Mouse (Mus musculus) cerebellum, postnatal 25 days (tissue): ENCODE results near the gene Klhl35.

Source experiments
- DNase-seq, 2 experiments: peaks; one replicate each; pipeline ENCODE4 v3.0.0; 2021; ENCODE audit warnings: mixed read lengths in 2 of 2

Gene Klhl35

DNA sequence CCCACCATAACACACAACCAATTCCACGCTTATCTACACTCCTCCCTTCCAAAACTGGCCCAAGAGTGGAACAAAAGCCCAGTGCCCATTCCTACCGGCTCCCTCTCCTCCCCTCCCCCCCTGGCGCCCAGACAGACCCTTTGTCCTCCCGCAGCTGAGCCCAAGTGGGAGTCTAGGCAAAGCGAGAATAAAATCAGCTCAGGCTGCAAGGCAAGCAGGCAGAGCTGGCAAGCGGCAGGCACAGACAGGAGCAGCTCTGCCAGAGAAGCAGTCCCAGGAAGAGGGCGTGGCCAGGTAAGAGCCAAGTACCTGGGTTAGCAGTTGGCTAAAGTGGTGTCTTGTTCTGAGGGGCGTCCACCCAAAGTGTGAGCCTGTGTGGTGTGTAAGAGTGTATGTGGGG, at the start of gene Klhl35:
TSS of gene Klhl35 (plus strand) at position 194 of the 400 bp plus-strand sequence.
- DNase-seq: peak; percentile 47 to 66

GRCm38 (mm10) chr7:99419311-99419710, 46.5 kb upstream of the Klhl35 start:
- DNase-seq: no peak

- no peak for DNase-seq
These were observed 44.8 kb upstream of the Klhl35 start for GRCm38 (mm10) chr7:99421006-99421405.

DNA sequence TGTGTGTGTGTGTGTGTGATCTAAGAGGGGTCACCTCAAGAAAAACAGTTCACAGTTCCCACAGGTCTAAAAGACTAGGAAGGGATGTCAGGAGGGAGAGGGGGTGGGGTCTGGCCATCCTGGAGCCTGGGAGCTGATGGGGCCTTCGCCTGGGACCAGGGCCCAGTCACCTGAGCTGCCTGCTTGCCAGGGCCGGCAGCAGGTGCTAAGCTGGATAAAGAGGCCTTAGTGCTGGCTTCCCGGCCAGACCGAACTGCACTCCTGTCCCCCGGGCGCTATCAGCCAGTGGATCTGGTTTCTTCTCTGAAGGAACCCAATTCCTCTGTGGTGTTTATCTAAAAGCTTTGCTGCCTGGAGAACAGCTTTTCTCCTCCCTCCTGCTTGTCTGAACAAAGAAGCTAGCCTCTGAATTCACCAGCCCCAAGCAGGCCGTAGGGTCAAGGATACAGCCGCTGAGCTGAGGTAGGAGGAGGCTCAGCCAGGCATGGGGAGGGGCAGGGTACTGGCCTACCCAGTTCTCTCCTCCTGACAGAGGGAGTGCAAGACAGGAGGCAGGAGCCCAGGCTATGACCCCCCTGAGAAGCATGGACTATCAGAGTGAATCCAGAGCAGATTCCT, 41.2 kb upstream of the Klhl35 start:
- peak in 1 of 2 experiments; percentile 56 for DNase-seq

DNA sequence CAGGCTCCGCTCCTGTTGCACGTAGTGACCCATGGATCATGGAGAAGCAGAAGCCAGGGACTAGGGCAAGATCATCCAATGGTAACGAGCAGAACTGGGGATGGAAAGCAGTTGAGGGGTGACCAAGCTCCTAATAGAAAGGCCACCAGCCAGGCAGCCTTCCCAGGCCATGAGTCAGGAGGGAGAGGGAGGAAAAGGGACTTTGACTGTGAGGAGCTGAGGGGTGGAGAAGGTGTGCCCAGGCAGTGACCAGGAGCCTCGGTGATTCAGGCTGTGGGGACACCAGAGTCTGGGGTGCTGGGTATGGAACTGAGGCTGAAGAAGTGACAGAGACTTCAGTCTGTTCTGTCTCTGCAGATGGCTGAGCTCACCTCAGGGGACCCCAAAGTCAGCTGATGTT, 40.1 kb upstream of the Klhl35 start:
- DNase-seq: no peak

DNA sequence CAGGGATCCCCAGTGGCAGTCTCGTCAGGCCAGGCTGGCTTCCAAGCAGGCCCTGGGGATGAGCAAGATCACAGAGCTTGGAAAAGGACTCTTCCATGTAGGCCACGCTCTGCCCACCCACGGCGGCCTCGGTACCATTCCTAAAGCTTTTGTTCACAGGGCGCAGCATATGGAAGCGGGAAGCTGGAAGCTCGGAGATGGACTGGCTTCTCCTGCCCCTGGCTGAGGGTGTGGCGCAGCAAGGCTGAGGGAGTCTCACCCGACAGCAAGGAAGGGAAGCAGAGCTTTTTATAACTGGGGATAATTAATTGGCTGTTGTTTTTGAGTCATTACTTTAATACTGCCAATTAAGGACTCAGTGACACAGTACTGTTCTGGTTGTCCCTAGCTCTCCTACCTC, 38.8 kb upstream of the Klhl35 start:
- no peak for DNase-seq

DNA sequence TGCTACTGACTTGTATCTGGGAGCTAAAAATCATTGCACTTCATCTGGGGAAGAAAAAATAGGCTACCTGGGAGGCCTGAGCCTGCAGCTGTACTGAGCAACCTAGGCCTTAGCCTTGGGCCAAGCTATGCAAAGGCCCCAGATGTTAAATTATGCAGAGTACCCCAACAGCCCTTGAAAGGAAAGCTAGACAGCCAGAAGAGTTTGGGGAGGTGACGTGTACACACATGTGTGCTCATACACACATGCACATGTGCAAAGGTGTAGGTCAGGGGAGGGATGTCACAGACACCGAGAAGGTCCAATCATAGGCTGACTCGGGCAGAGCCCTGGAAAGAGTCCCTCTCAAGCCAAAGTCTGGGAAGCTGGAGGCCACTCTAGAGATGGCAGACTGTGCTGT, 37.8 kb upstream of the Klhl35 start:
- DNase-seq: no peak

DNA sequence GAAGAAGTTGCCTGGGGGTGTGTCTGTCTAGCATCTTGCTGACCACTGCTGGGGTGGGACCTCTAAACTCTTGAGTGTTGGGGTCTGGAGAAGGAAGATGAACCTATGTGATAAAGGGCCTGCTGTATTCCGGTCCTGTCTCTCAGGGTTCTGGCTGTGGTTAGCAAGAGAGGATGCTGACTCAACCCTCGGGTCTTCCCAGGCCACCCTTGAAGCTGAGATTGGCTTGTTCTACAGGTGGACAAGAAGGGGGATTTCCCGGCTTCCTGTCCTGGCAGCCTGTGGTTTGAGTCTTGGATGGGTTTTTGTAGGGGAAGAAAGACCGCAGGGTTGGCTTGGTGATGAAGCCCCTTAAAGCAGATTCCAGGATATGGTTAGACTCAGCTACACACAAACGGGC, 37.0 kb upstream of the Klhl35 start:
- DNase-seq: no peak

GRCm38 (mm10) chr7:99429786-99430185, 36.0 kb upstream of the Klhl35 start:
- DNase-seq: peak in 1 of 2 experiments; percentile 39

- no peak for DNase-seq
These were observed 35.6 kb upstream of the Klhl35 start for GRCm38 (mm10) chr7:99430246-99430645.

GRCm38 (mm10) chr7:99432248-99432647, 33.6 kb upstream of the Klhl35 start:
- DNase-seq: no peak

DNA sequence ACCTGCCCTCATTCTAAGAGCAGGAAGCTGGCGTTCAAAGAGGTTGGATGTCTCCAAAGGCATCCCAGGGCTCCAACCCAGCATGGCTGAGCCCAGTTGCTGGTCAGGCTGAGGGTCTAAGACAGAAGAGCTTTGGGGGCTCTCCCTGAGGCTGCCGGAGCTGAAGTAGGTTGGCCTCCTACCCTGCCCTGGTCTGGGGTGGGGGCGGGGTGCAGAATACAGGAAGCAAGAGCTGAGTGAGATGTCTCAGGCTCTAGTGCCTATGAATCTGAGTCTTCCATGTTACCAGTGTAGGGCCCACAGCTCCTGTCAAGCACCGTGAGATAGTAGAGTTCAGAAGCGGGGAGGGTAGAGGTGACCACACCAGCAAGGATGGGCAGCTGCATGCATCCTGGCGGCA, 32.9 kb upstream of the Klhl35 start:
- DNase-seq: no peak

DNA sequence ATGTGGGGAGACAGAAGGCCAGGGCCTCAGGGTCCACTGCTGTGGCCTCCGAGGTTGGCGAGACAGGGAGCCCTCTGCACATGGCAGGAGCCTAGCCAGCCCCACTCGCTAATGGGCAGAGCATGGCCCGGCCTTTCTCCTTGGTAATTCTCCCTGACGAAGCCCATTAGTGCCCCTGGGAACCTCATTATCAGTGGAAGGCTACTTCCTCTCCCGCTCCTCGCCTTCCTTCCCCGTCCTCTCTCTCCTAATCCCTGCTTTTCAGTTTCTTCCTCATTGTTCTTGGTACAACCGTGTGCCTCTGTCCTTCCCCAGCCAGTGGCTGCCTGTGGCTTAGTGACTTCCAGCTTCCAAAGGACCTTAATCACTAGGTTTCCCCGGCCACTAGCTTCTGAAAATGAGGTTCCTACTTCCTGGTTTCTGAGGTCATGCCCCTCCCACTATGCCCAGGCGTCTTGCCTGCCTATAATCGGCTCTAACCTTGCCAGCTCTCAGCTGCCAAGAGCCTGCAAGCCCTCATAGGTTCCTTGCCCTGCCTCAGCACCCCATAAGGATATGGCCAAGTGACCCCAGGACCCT, 31.0 kb upstream of the Klhl35 start:
- no peak for DNase-seq

GRCm38 (mm10) chr7:99436530-99436929, 29.3 kb upstream of the Klhl35 start:
- no peak for DNase-seq

DNA sequence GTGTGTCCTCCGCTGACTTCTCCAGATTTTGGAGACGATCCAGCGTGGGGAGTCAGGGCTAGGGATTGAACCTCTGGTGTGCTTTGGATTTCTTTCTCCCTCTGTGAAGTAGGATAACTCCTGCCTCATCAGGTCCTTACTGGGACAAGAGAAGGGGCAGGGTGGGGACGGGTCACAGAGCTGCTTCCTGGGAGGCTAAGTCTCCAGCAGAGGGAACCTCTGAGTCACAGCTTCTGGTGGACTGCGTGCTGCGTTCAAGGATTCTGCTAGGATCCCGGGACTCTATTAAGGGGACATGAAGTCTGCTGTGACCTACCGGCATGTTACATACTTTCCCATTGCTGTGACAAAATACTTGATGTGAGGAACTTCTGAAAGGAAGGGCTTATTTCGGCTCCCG, 26.9 kb upstream of the Klhl35 start:
- DNase-seq: no peak

- DNase-seq: no peak
These were observed 24.2 kb upstream of the Klhl35 start for GRCm38 (mm10) chr7:99441534-99442072.

- DNase-seq: no peak
These were observed 22.6 kb upstream of the Klhl35 start for GRCm38 (mm10) chr7:99443164-99443563.

DNA sequence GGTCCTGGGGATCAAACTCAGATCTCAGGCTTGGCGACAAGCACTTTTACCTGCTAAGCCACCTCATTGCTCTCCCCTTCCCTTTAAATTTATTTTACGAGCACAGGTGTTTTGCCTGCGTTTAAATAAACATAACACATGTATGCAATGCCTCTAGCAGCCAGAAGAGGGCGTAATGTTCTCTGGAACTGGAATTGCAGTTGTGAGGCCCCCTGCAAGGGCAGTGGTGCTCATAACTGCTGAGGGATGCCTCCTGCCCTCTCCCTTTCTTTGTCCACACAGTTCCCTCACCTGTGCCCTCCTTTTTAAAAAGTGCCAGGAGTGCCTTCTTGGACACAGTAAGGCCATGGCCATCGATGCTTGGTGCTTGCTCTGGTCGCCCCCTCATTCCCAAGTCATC, 21.8 kb upstream of the Klhl35 start:
- DNase-seq: no peak

DNA sequence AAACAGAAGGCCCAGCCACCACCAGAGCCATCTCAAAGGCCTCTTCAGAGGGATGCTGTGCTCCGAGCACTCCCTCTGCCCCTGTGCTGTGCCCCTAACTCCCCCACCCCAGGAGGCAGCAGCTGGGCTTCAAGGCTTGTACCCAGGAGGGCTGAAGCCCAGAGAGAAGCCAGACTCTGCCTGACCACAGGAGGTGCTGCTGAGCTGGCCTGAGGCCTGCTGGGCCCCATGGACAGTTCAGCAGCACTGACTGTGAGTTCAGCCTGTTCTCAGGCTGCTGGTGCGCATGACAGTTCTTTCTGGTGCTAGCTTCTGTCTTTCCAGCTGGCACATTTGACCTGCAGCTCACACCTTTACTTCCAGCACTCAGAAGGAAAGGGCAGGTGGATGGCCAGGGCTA, 20.0 kb upstream of the Klhl35 start:
- DNase-seq: peak; percentile 31 to 37

- DNase-seq: no peak
These were observed 18.5 kb upstream of the Klhl35 start for GRCm38 (mm10) chr7:99447323-99447722.

DNA sequence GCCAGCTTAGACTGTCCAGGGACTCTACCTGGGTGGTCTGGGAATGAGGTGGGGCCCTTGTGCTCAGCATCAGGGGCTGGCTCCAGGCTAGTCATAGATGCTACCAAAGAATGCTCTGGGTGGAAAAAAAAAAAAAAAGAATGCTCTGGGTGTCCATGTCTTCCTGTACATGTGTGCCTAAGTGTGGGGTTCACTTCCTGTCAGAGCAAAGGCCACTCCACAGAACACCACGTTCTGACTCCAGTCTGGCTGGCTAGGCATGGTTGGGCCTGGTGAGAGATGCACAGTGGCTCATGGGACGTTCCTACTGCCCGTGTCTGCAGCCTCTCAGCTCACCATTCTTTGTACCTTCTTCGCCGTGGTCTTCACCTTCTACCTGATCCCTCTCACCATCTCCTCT, 17.2 kb upstream of the Klhl35 start:
- DNase-seq: no peak

- DNase-seq: no peak
These were observed 16.7 kb upstream of the Klhl35 start for GRCm38 (mm10) chr7:99449063-99449462.

DNA sequence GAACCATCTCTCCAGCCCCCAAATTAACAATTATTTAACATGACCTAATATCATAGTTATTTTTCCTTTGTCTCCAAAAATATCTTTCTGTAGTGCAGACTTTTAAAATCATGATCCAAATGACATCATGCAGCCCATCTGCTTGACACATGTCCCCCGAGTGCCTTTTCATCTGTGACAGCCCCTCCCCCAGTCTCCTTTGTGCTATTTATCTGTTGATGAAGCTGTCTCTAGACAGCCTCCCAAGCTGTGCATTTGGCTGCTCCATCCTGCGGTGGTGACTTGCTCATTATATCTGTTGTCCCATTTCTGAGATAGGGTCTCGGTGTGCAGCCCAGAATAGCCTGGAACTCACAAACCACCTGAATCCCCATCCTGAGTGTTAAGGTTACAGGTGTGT, 16.1 kb upstream of the Klhl35 start:
- DNase-seq: no peak

DNA sequence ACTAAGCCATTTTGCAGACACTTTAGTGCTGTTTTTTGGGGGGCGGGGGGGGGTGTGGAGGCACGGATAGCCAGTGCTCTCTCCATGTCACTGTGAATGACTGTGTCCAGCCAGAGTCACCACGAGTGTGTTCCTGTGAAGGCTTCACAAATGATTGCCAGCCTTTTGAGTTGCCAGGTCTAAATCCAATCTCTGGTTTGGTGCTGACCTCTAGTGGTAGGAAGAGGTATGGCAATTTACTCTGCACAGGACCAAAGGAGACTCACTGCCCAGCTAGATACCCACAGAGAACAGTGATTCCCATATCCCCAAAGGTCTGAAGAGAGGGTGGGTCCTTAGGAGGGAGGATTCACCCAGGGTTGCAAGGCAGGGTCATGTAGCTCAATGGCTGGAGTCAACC, 15.1 kb upstream of the Klhl35 start:
- peak; percentile 72 to 83 for DNase-seq

- no peak for DNase-seq
These were observed 12.9 kb upstream of the Klhl35 start for GRCm38 (mm10) chr7:99452859-99453258.
